Mouse (Mus musculus) hindbrain, embryonic 14.5 days (tissue): ENCODE data around the gene Trp53. TPM values are rescaled to one million over a fixed set of nuclear protein-coding genes. Genes with fewer than 3 reads are reported as not detected.
"Not testable (repeated sequence)": the region's sequence is repeated elsewhere in the genome, so short reads cannot be mapped to it uniquely, and the experiment has no call there.

ENCODE experiments used
- ATAC-seq: fragments of 200-750 bp; cut with Nextera tagmentation; 2 replicates; pipeline ENCODE4 v1.8.0; 2017; ENCODE audit warnings: moderate number of reproducible peaks, mild to moderate bottlenecking, moderate TSS enrichment, moderate library complexity; ENCODE audit not compliant: low FRiP score
- DNase-seq: peaks from one replicate; pipeline ENCODE4 v3.0.0-alpha.2; 2015; ENCODE audit warnings: low spot score
- H3K27ac ChIP-seq: fragments of 300-500 bp; sonication (generic); 2 replicates; pipeline ENCODE4 v1.5.1; 2014; ENCODE audit warnings: mild to moderate bottlenecking, moderate library complexity
- H3K27me3 ChIP-seq: fragments of 300-500 bp; sonication (generic); 2 replicates; pipeline ENCODE4 v1.6.1; 2014; ENCODE audit warnings: mild to moderate bottlenecking, low read length, mixed read lengths; ENCODE audit not compliant: control insufficient read depth, insufficient read depth
- H3K36me3 ChIP-seq: fragments of 300-500 bp; sonication (generic); replicated peaks from 2 replicates; pipeline ENCODE4 v1.6.1; 2014; ENCODE audit not compliant: control insufficient read depth, insufficient read depth
- H3K4me1 ChIP-seq: fragments of 300-500 bp; sonication (generic); replicated peaks from 2 replicates; pipeline ENCODE4 v1.6.1; 2014; ENCODE audit warnings: antibody characterized with exemption, low read length, mixed read lengths; ENCODE audit not compliant: control insufficient read depth, insufficient read depth
- H3K4me2 ChIP-seq: fragments of 300-500 bp; sonication (generic); replicated peaks from 2 replicates; pipeline ENCODE4 v1.6.1; 2014; ENCODE audit warnings: mild to moderate bottlenecking, moderate library complexity
- H3K4me3 ChIP-seq: fragments of 300-500 bp; sonication (generic); replicated peaks from 2 replicates; pipeline ENCODE4 v1.5.1; 2014; ENCODE audit warnings: mild to moderate bottlenecking, low read length
- H3K9ac ChIP-seq: fragments of 300-500 bp; sonication (generic); 2 replicates; pipeline ENCODE4 v1.6.1; 2014
- H3K9me3 ChIP-seq: fragments of 300-500 bp; sonication (generic); 2 replicates; pipeline ENCODE4 v1.6.1; 2016; ENCODE audit warnings: low read length; ENCODE audit not compliant: control insufficient read depth
- WGBS: fragments of 180-500 bp; shearing (Covaris S2); extraction: QIAGEN DNeasy Blood & Tissue Kit; methylation state at CpG from one replicate; pipeline ENCODE4 v1.1.7; 2014; 5-methylcytosine and 5-hydroxymethylcytosine counted together
- polyA plus RNA-seq: library from polyadenylated mRNA; unstranded; fragments of >200 nt; fragmentation: Nextera tagmentation; extraction: Ambion mirVana; gene quantifications from 2 replicates; pipeline ENCODE4 v1.2.1, GENCODE M21; 2014

Gene Trp53
- polyA plus RNA-seq, 1 experiment from 2014 or later, result 55.7 TPM

DNA sequence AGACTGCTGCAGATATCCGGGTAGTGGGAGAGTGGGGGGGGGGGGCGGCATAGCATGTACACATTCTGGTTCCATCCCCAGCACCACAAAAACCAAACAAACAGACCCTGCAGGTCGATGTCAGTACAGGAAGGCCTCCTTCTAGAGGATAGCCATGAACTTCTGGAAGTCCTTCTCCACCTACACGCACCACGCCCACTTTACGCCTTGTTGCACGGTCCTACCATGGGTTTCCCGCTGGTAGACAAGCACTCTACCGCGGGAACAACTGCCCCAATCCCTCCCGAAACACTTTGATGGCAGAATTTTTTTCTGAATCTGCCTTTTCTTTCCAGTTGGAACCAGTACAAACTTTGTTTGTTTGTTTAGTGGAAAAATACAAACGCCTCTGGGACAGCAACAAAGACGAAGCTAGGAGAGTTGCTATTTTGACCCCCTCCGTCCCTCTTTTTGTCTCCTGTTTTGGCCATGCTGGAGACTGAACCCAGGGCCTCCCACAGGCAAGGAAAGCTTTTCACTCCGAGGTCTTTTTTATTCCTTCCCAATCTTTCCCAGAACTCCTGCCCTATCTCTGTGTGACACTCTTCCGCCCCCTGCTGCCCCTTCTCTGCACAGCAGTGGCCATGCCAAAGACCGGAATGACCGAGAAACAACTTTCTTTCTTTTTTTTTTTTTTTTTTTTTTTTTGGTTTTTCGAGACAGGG, 33.5 kb downstream of the Trp53 start:
- DNase-seq, result peak; percentile 77
- no peak for ATAC-seq
- no peaks in the 10 kb centered on the region for H3K27me3 ChIP-seq
- no peak overlapping the region for H3K4me2 ChIP-seq
- H3K27ac ChIP-seq, result no peak overlapping the region
- 4% methylated on average over 18 of the region's 19 CpGs for WGBS
- no peaks in the 10 kb centered on the region for H3K4me1 ChIP-seq
- H3K9ac ChIP-seq, result no peak overlapping the region
- no peaks in the 10 kb centered on the region for H3K36me3 ChIP-seq
- H3K9me3 ChIP-seq, result no peaks in the 10 kb centered on the region
- H3K4me3 ChIP-seq, result no peak overlapping the region

- not testable (repeated sequence) for H3K4me1 ChIP-seq, H3K9ac ChIP-seq, H3K4me2 ChIP-seq, H3K27me3 ChIP-seq, H3K9me3 ChIP-seq, H3K27ac ChIP-seq, DNase-seq, H3K4me3 ChIP-seq, H3K36me3 ChIP-seq, ATAC-seq
- 58% methylated on average over 11 of the region's 11 CpGs for WGBS
Observed at GRCm38 (mm10) chr11:69614257-69614588, 34.1 kb downstream of the Trp53 start.

GRCm38 (mm10) chr11:69616781-69617180, 36.6 kb downstream of the Trp53 start:
- Histone ChIP-seq H3K4me3 (no peak overlapping the region), H3K4me1 (0 out of 2 replicates have a peak, but pooled peaks cover 5% of the 10 kb centered on the region), H3K4me2 (no peak overlapping the region), H3K36me3 (no peaks in the 10 kb centered on the region), H3K9me3 (no peaks in the 10 kb centered on the region), H3K9ac (no peak overlapping the region), H3K27me3 (no peaks in the 10 kb centered on the region), H3K27ac (no peak overlapping the region)
- DNase-seq, result no peak
- WGBS, result 45% methylated on average over 10 of the region's 10 CpGs
- ATAC-seq, result no peak

DNA sequence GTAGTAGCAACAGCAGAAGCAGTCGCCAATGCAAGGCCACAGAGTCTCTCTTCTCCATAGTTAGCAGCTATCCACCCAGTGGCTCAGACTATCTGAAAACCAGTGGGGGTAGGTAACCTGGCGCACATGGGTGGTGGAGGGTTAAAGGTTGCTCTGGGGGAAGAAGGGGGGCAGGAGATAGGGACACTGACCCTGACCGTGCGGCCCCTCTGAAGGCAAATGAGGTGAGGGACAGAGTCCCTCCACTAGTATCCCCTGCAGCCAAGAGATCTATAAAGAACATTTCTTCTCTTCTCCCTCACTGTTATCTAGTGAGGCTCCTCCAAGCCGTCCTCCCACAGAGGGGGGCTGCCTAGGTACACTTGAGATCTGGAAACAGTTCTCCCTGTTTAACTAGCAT, 37.6 kb downstream of the Trp53 start, which contains the start of gene Shbg:
Shbg (minus strand) TSS at position 101 of the 400 bp plus-strand sequence.
- no peak for ATAC-seq
- Histone ChIP-seq H3K27ac (no peak within 1 kb of the TSS), H3K27me3 (no peaks in the 10 kb centered on the region), H3K9me3 (no peaks in the 10 kb centered on the region), H3K9ac (no peak within 1 kb of the TSS), H3K4me3 (no peak within 1 kb of the TSS), H3K36me3 (no peaks in the 10 kb centered on the region), H3K4me1 (peaks cover 12% of the 10 kb centered on the region; the same call in 1 of the 2 replicates), H3K4me2 (no peak within 1 kb of the TSS)
- 73% methylated on average over 5 of the region's 5 CpGs for WGBS
- DNase-seq, result no peak

DNA sequence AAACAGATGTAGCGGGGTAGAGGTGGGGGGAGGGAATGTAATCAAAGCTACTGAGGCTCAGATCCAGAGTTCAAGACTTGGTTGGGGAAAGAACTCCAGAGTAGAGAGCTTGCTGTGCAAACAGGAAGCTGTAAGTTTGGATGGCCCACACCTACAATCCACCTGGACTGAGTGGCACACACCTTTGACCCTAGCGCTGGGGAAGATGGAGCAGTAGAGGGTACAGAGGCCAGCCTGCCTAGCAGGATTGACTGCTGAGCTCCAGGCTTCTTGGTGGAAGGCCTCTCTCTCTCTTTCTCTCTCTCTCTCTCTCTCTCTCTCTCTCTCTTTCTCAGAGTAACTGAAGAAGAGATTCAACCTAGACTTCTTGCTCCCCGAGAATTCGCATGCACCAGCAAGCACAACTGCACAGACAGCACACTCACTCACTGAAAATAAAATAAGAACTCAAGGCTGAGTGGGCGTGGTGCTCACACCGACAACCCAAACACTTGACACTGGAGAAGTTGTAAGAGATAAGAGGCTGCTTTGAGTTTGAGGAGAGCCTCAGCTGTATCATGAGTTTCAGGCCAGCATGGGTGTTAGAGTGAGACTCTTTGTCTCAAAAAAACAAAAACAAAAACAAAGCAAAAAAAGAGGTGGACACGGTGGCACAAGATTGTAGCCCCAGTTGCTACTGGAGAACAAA, 40.4 kb downstream of the Trp53 start:
- no peak overlapping the region for H3K9ac ChIP-seq
- no peak overlapping the region for H3K4me3 ChIP-seq
- H3K9me3 ChIP-seq, result no peaks in the 10 kb centered on the region
- no peaks in the 10 kb centered on the region for H3K36me3 ChIP-seq
- WGBS, result 90% methylated on average over 7 of the region's 7 CpGs
- H3K4me2 ChIP-seq, result no peak overlapping the region
- ATAC-seq (no peak), DNase-seq (no peak)
- no peaks in the 10 kb centered on the region for H3K27me3 ChIP-seq
- H3K4me1 ChIP-seq, result peaks cover 17% of the 10 kb centered on the region; the same call in 1 of the 2 replicates
- H3K27ac ChIP-seq, result no peak overlapping the region

DNA sequence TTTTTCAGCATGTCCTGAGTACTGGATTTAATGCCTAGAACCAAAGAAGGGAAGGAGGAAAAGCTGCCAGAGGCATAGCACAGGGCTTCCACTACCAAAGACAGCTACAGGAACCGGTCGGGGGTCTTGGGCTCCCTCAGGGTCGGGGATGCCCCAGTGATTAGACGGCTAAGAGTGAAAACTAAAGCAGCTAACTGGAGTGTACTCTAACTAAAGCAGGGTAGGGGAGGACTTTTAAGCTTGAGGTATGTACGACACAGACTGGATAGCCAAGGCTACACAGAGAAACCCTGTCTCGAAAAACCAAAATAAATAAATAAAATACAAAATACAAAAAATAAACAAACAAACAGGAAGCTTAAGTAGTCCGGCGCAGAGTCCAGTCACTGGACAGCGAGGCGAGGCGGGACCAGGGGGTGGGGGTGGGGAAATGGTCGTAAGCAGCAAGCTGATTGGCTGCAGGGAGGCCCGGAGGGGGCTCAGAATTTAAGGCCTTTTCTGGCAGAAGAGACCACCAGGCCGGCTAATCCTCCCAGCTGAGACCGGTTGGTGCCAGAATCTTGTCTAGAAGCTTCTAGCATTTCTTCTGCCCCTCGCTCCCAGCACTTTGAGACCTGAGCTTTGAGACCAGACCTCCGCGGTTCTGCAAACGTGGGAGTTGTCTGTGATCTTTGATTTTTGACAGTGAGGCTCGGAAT, 41.6 kb downstream of the Trp53 start, which contains the start of gene Sat2:
Sat2 (plus strand) TSS at position 454 of the 698 bp plus-strand sequence.
- H3K4me2 ChIP-seq, result peak within 1 kb of the TSS; percentile 77
- peak within 1 kb of the TSS; percentile 52 for H3K4me3 ChIP-seq
- H3K36me3 ChIP-seq, result no peaks in the 10 kb centered on the region
- H3K4me1 ChIP-seq, result peaks cover 17% of the 10 kb centered on the region; the same call in 1 of the 2 replicates
- H3K9ac ChIP-seq, result peak within 1 kb of the TSS; percentile 74
- no peaks in the 10 kb centered on the region for H3K9me3 ChIP-seq
- WGBS, result under 1% methylated on average over 20 of the region's 20 CpGs
- DNase-seq, result peak; percentile 83
- ATAC-seq, result peak; percentile 84; the same call in 1 of the 2 replicates
- H3K27ac ChIP-seq, result peak within 1 kb of the TSS; percentile 75
- no peaks in the 10 kb centered on the region for H3K27me3 ChIP-seq

- Histone ChIP-seq H3K4me2 (peak overlapping the region; percentile 77), H3K9ac (peak overlapping the region; percentile 74), H3K27me3 (no peaks in the 10 kb centered on the region), H3K4me1 (peaks cover 17% of the 10 kb centered on the region; the same call in 1 of the 2 replicates), H3K9me3 (no peaks in the 10 kb centered on the region), H3K27ac (peak overlapping the region; percentile 75), H3K36me3 (no peaks in the 10 kb centered on the region), H3K4me3 (peak overlapping the region; percentile 52)
- 56% methylated on average over 6 of the region's 6 CpGs for WGBS
- no peak for DNase-seq
- no peak for ATAC-seq
Observed at GRCm38 (mm10) chr11:69622406-69622805, 42.2 kb downstream of the Trp53 start.

GRCm38 (mm10) chr11:69623006-69623405, 42.8 kb downstream of the Trp53 start:
- Histone ChIP-seq H3K36me3 (no peaks in the 10 kb centered on the region), H3K27me3 (no peaks in the 10 kb centered on the region)
- 55% methylated on average over 4 of the region's 4 CpGs for WGBS

GRCm38 (mm10) chr11:69624339-69624738, 44.2 kb downstream of the Trp53 start:
- H3K4me3 ChIP-seq, ATAC-seq, DNase-seq, H3K36me3 ChIP-seq, H3K27ac ChIP-seq, H3K27me3 ChIP-seq, H3K4me2 ChIP-seq, H3K9ac ChIP-seq, H3K9me3 ChIP-seq: not testable (repeated sequence)
- WGBS, result 91% methylated on average over 2 of the region's 2 CpGs
- H3K4me1 ChIP-seq, result peaks cover 17% of the 10 kb centered on the region; the same call in 1 of the 2 replicates

More at GRCm38 (mm10) chr11:69623006-69623405, 42.8 kb downstream of the Trp53 start:
- Histone ChIP-seq H3K4me3 (peak overlapping the region; percentile 52), H3K9me3 (no peaks in the 10 kb centered on the region), H3K4me1 (peaks cover 17% of the 10 kb centered on the region; the same call in 1 of the 2 replicates), H3K4me2 (peak overlapping the region; percentile 77), H3K27ac (no peak overlapping the region), H3K9ac (peak overlapping the region; percentile 74; the same call in 1 of the 2 replicates)
- no peak for DNase-seq
- ATAC-seq, result no peak
